Mouse (Mus musculus): ENCODE data around the gene Cdv3.
"Not testable (repeated sequence)": the region's sequence is repeated elsewhere in the genome, so short reads cannot be mapped to it uniquely, and the experiment has no call there.

DNA sequence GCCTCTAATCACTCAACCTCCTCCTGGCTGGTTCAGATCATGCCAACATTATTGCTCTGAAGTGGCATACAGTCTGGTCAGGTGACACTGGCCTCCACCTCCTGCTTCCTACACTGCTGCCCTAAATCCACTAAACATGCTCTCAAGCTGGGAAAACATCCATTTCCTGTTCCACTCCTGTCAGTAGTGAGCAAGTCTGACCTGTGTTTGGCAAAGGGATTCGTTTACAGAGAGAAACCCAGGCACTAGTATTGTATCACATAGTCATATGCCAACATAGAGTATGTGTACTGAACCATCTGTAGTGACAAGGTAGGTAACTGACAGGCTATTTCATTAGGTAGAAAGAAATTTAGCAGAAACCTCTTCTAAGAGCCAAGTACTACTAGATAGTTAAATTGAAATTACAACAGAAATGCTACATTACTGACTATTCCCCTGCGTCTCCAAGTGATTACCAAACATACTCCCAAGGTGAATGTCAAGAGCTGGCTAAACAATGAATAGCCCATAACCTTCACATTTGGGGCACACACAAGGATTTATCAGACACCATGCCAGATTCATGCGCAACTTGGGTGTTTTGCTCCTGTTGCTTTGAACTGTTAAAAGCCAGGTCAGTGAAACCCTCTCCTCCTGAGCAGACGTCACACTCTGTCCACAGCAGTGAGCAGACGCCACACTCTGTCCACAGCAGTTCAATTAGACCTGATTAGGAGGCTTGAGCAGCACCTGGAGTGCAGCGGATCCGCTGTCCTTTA is 12.0 kb downstream of the Cdv3 start:
- not testable (repeated sequence) for TF ChIP-seq POLR2A (IDR thresholded peaks at IDR 0.05; ENCODE audit: borderline replicate concordance, insufficient read depth, low read length); CTCF (IDR thresholded peaks at IDR 0.05; ENCODE audit: borderline replicate concordance, insufficient read depth, low read depth, low read length)

Data from cerebellum, adult 2 months (tissue).